Mouse (Mus musculus): ENCODE measurements around the gene Rnf44. TPM values are rescaled to one million over a fixed set of nuclear protein-coding genes. Genes with fewer than 3 reads are reported as not detected.

The Rnf44 gene
- total RNA-seq, 2 experiments from 2014 or later: 23.8 to 29.2 TPM

Other genes starting within 250 kb of the Rnf44 start
- gene Thoc3, start 225.1 kb downstream of the Rnf44 start, total RNA-seq (2021): 10 to 100 TPM; 12.8 to 13.5 TPM
- gene Simc1, start 190.1 kb downstream of the Rnf44 start, total RNA-seq (2021): 1 to 10 TPM; 2.2 to 2.9 TPM
- 100 to 1,000 TPM; 203 to 215 TPM for gene 4833439L19Rik, start 128.5 kb downstream of the Rnf44 start, total RNA-seq (2021)
- 1 to 10 TPM; 2.6 TPM for gene Arl10, start 118.9 kb downstream of the Rnf44 start, total RNA-seq (2021)
- 10 to 100 TPM; 16.3 to 19.7 TPM for gene Nop16, start 103.8 kb downstream of the Rnf44 start, total RNA-seq (2021)
- 100 to 1,000 TPM; 151 to 154 TPM for gene Higd2a, start 103.7 kb downstream of the Rnf44 start, total RNA-seq (2021)
- gene Cltb, start 82.6 kb downstream of the Rnf44 start, total RNA-seq (2021): 100 to 1,000 TPM; 157 to 180 TPM
- 10 to 100 TPM; 12.0 to 16.4 TPM for gene Faf2, start 72.1 kb downstream of the Rnf44 start, total RNA-seq (2021)
- gene Cdhr2, start 7.6 kb upstream of the Rnf44 start, total RNA-seq (2021): not detected
- not detected for gene Gprin1, start 56.0 kb upstream of the Rnf44 start, total RNA-seq (2021)
- gene Sncb, start 72.7 kb upstream of the Rnf44 start, total RNA-seq (2021): not detected
- gene Eif4e1b, start 90.1 kb upstream of the Rnf44 start, total RNA-seq (2021): not detected
- gene Tspan17, start 95.5 kb upstream of the Rnf44 start, total RNA-seq (2021): 10 to 100 TPM; 19.1 to 23.1 TPM

All from gastrocnemius, adult 18-20 months (tissue).